Mouse (Mus musculus) intestine, postnatal 0 days (tissue): ENCODE results near the gene Olfr96. TPM values are rescaled to one million over a fixed set of nuclear protein-coding genes. Genes with fewer than 3 reads are reported as not detected.

Experiments
- ATAC-seq: fragments of 200-750 bp; cut with Nextera tagmentation; 2 replicates; pipeline ENCODE4 v1.8.0; 2017; ENCODE audit warnings: mild to moderate bottlenecking, moderate TSS enrichment, moderate library complexity
- H3K27ac ChIP-seq: fragments of 300-500 bp; sonication (generic); 2 replicates; pipeline ENCODE4 v1.5.1; 2014; ENCODE audit warnings: mild to moderate bottlenecking, low read depth, low read length, moderate library complexity
- H3K27me3 ChIP-seq: fragments of 300-500 bp; sonication (generic); replicated peaks from 2 replicates; pipeline ENCODE4 v1.6.1; 2014; ENCODE audit warnings: low read length, mixed read lengths; ENCODE audit not compliant: control insufficient read depth, insufficient read depth
- H3K36me3 ChIP-seq: fragments of 300-500 bp; sonication (generic); 2 replicates; pipeline ENCODE4 v1.6.1; 2014; ENCODE audit warnings: mild to moderate bottlenecking, moderate library complexity; ENCODE audit not compliant: control insufficient read depth, insufficient read depth
- H3K4me1 ChIP-seq: fragments of 300-500 bp; sonication (generic); replicated peaks from 2 replicates; pipeline ENCODE4 v1.6.1; 2014; ENCODE audit warnings: antibody characterized with exemption, low read length, mixed read lengths; ENCODE audit not compliant: control insufficient read depth, insufficient read depth
- H3K4me2 ChIP-seq: fragments of 300-500 bp; sonication (generic); replicated peaks from 2 replicates; pipeline ENCODE4 v1.6.1; 2014; ENCODE audit warnings: low read depth, mild to moderate bottlenecking, moderate library complexity
- H3K4me3 ChIP-seq: fragments of 300-500 bp; sonication (generic); 2 replicates; pipeline ENCODE4 v1.5.1; 2014; ENCODE audit warnings: low read depth, low read length
- H3K9ac ChIP-seq: fragments of 300-500 bp; sonication (generic); 2 replicates; pipeline ENCODE4 v1.6.1; 2014; ENCODE audit warnings: mild to moderate bottlenecking, low read depth, low read length
- H3K9me3 ChIP-seq: fragments of 300-500 bp; sonication (generic); 2 replicates; pipeline ENCODE4 v1.6.1; 2016; ENCODE audit warnings: mixed run types; ENCODE audit not compliant: control insufficient read depth
- CTCF ChIP-seq: sonication (generic); IDR thresholded peaks from 2 replicates; pipeline ENCODE4 v1.5.1; 2016; ENCODE audit warnings: low read depth, mild to moderate bottlenecking, control low read depth, antibody characterized with exemption, moderate library complexity
- WGBS: fragments of 180-500 bp; shearing (Covaris S2); extraction: QIAGEN DNeasy Blood & Tissue Kit; methylation state at CpG from one replicate; pipeline ENCODE4 v1.1.7; 2014; 5-methylcytosine and 5-hydroxymethylcytosine counted together
- polyA plus RNA-seq: library from polyadenylated mRNA; unstranded; fragments of >200 nt; fragmentation: Nextera tagmentation; extraction: Ambion mirVana; gene quantifications from 2 replicates; pipeline ENCODE4 v1.2.1, GENCODE M21; 2015

Olfr96 gene
- not detected in 2 replicates for polyA plus RNA-seq

DNA sequence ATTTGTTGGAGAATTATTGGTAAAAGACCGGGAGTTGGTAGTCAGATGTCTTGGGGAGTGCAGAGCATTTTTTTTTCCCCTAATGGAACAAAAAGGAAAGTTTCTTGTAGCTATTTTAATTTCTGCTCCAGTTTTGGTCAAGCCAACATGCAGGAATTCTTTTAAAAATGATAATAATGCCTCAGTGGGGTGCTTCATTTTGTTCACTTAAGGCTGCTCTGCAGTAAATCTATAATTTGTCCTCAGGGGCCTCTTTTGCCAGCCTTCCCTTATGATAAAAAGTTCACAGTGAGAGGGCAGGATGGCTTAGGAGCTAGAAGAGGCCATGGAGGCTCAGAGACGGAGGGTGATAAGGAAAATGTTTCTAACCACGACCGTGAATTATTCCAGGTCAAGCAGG lies at the start of gene Olfr96:
Gene Olfr96 (plus strand): TSS at position 301 of the 400 bp plus-strand sequence.
- H3K4me3 ChIP-seq, result no peak within 1 kb of the TSS
- H3K4me2 ChIP-seq, result no peak within 1 kb of the TSS
- no peak for TF ChIP-seq CTCF
- no peaks in the 10 kb centered on the region for H3K27me3 ChIP-seq
- no peaks in the 10 kb centered on the region for H3K36me3 ChIP-seq
- WGBS, result 49% methylated on average over 4 of the region's 4 CpGs
- H3K27ac ChIP-seq, result no peak within 1 kb of the TSS
- ATAC-seq, result no peak
- H3K9me3 ChIP-seq, result no peaks in the 10 kb centered on the region
- no peak within 1 kb of the TSS for H3K9ac ChIP-seq
- no peaks in the 10 kb centered on the region for H3K4me1 ChIP-seq

DNA sequence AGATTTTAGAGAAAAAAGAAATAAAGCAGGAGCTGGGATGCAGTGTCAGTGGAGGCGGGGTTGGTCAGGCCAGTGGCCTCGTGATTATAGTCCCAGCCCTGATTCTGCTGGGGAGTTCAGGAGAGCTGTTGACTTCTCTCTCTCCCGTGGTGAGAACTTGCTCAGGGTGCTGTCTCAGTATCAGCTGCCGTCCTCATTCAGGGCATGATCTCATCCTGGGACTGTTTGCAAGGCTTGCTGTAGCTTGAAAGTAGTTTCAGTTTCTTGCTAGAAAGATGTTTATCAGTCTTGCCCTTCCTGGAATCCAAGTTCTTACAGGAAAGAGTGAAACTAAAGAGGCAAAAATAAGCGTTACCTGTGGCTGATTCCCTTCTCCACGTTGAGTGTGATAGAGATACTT lies 34.5 kb upstream of the Olfr96 start:
- no peaks in the 10 kb centered on the region for H3K27me3 ChIP-seq
- no peak overlapping the region for H3K9ac ChIP-seq
- peak; percentile 87 for ATAC-seq

DNA sequence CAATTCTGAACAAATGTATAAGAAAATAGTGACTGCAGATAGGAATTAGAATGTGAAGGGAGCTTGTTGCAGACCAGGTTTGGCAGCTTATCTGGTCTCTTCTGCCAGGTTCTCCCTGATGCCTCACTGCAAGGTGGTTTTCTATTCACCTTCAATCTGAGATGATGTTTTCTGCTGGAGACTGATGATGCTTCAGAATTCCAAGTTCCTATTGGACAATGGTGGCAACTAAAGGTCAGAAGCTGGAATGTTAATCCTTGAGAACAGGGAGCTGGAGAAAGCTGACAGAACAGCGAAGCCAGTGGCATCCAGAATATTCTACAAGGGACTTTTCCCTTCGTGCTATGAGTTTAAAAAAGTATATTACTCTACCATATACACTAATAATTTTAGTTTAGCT lies 29.2 kb upstream of the Olfr96 start:
- no peak overlapping the region for H3K27ac ChIP-seq
- no peaks in the 10 kb centered on the region for H3K36me3 ChIP-seq
- ATAC-seq, result peak; percentile 69
- TF ChIP-seq CTCF, result no peak
- no peak overlapping the region for H3K4me3 ChIP-seq
- no peaks in the 10 kb centered on the region for H3K4me1 ChIP-seq
- no peaks in the 10 kb centered on the region for H3K9me3 ChIP-seq
- H3K4me2 ChIP-seq, result no peak overlapping the region
- no peak overlapping the region for H3K9ac ChIP-seq
- H3K27me3 ChIP-seq, result 0 out of 2 replicates have a peak, but pooled peaks cover 5% of the 10 kb centered on the region
- WGBS, result 44% methylated on average over 2 of the region's 2 CpGs

More for the DNA sequence above, 34.5 kb upstream of the Olfr96 start:
- TF ChIP-seq CTCF, result no peak
- Histone ChIP-seq H3K4me1 (no peaks in the 10 kb centered on the region), H3K27ac (no peak overlapping the region), H3K36me3 (no peaks in the 10 kb centered on the region), H3K4me2 (peak overlapping the region; percentile 40), H3K9me3 (no peaks in the 10 kb centered on the region), H3K4me3 (no peak overlapping the region)
- WGBS, result 25% methylated on average over 6 of the region's 6 CpGs

DNA sequence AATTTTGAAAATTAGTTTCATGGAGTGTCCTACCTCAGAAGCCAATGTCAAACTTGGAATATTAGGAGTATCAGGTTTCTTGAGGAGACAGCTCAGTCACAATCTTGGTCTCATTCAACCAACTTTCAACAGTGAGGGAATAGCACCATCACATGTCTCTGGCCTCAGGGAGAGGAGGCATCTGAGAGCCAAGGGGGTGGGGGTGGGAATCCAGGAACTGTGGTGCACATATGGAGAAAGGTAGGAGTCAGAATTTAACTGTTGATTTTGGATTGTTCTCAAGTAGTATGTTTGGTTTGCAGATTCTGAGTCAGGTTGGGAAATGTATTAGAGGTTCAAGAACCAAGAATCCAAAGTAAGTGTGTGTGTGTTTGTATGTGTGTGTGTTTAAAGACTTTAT lies 26.9 kb upstream of the Olfr96 start:
- no peaks in the 10 kb centered on the region for H3K4me1 ChIP-seq
- H3K4me3 ChIP-seq, result no peak overlapping the region
- TF ChIP-seq CTCF, result no peak
- no peaks in the 10 kb centered on the region for H3K36me3 ChIP-seq
- H3K4me2 ChIP-seq, result no peak overlapping the region
- H3K27ac ChIP-seq, result no peak overlapping the region
- H3K9me3 ChIP-seq, result no peaks in the 10 kb centered on the region
- H3K9ac ChIP-seq, result no peak overlapping the region
- ATAC-seq, result no peak
- peaks cover 27% of the 10 kb centered on the region for H3K27me3 ChIP-seq

- Histone ChIP-seq H3K4me3 (no peak within 1 kb of the TSS), H3K4me1 (no peaks in the 10 kb centered on the region), H3K9ac (no peak within 1 kb of the TSS), H3K27ac (no peak within 1 kb of the TSS), H3K36me3 (no peaks in the 10 kb centered on the region), H3K4me2 (no peak within 1 kb of the TSS), H3K9me3 (no peaks in the 10 kb centered on the region), H3K27me3 (peaks cover 28% of the 10 kb centered on the region)
- 90% methylated on average over 2 of the region's 2 CpGs for WGBS
- ATAC-seq, result no peak
- TF ChIP-seq CTCF, result no peak
These were observed 26.3 kb upstream of the Olfr96 start, which contains the start of gene Ubd for GRCm38 (mm10) chr17:37193656-37194055. Gene Ubd, plus strand, starts transcription at chr17:37193892.

- Histone ChIP-seq H3K9me3 (no peaks in the 10 kb centered on the region), H3K4me3 (no peak overlapping the region), H3K9ac (no peak overlapping the region), H3K27ac (no peak overlapping the region), H3K36me3 (no peaks in the 10 kb centered on the region), H3K27me3 (peaks cover 28% of the 10 kb centered on the region), H3K4me2 (no peak overlapping the region), H3K4me1 (no peaks in the 10 kb centered on the region)
- WGBS, result 76% methylated on average over 5 of the region's 5 CpGs
- TF ChIP-seq CTCF, result no peak
- ATAC-seq, result no peak
These were observed 25.2 kb upstream of the Olfr96 start for GRCm38 (mm10) chr17:37194782-37195181.
